Mouse (Mus musculus): ENCODE data around the gene Nrxn3.

Gene Nrxn3

GRCm38 (mm10) chr12:90331806-90332205 lies 1609.1 kb downstream of the Nrxn3 start:
- no peak for DNase-seq (ENCODE audit: low spot score)

- DNase-seq (ENCODE audit: low spot score): no peak
These were observed 1609.8 kb downstream of the Nrxn3 start for GRCm38 (mm10) chr12:90332459-90332858.

- no peak for DNase-seq (ENCODE audit: low spot score)
These were observed 1615.0 kb downstream of the Nrxn3 start for GRCm38 (mm10) chr12:90337496-90338228.

GRCm38 (mm10) chr12:90338229-90338557 lies 1615.5 kb downstream of the Nrxn3 start:
- DNase-seq (ENCODE audit: low spot score): no peak
